Mouse (Mus musculus) brown adipose tissue, adult 24 weeks (tissue): ENCODE results near the gene Serpinf1. TPM values are rescaled to one million over a fixed set of nuclear protein-coding genes. Genes with fewer than 3 reads are reported as not detected.
"Not testable (repeated sequence)": the region's sequence is repeated elsewhere in the genome, so short reads cannot be mapped to it uniquely, and the experiment has no call there.

Source experiments
- H3K27ac ChIP-seq: fragments of 200-500 bp; replicated peaks from 2 replicates; pipeline ENCODE4 v1.5.1; 2012; ENCODE audit warnings: low read depth, mild to moderate bottlenecking, low read length
- H3K4me1 ChIP-seq: fragments of 200-500 bp; 2 replicates; pipeline ENCODE4 v1.6.1; 2012; ENCODE audit warnings: low read length, mixed read lengths; ENCODE audit not compliant: control insufficient read depth, insufficient read depth, insufficient read length
- H3K4me3 ChIP-seq: fragments of 200-500 bp; 2 replicates; pipeline ENCODE4 v1.5.1; 2012; ENCODE audit warnings: low read depth, mild to moderate bottlenecking, low read length, moderate library complexity; ENCODE audit not compliant: insufficient read depth
- polyA plus RNA-seq: library from polyadenylated mRNA; stranded (reverse); fragments of >200 nt; gene quantifications from 2 replicates; pipeline ENCODE4 v1.2.4, GENCODE M21; 2012; ENCODE audit not compliant: missing spikeins, insufficient read depth, insufficient read length

Gene Serpinf1
- polyA plus RNA-seq, 1 experiment = 102 TPM

GRCm38 (mm10) chr11:75460103-75460843 is 37.8 kb upstream of the Serpinf1 start:
- H3K4me1 ChIP-seq = peaks cover 15% of the 10 kb centered on the region
- peak overlapping the region; percentile 56 for H3K4me3 ChIP-seq
- H3K27ac ChIP-seq = peak overlapping the region; percentile 99

GRCm38 (mm10) chr11:75459751-75460102 is 37.2 kb upstream of the Serpinf1 start:
- peaks cover 18% of the 10 kb centered on the region for H3K4me1 ChIP-seq
- peak overlapping the region; percentile 99 for H3K27ac ChIP-seq
- H3K4me3 ChIP-seq = peak overlapping the region; percentile 45

- 0 out of 2 replicates have a peak overlapping the region, but pooled peaks have one; percentile 45 for H3K4me3 ChIP-seq
- H3K27ac ChIP-seq = peak overlapping the region; percentile 99
- peaks cover 20% of the 10 kb centered on the region for H3K4me1 ChIP-seq
Observed at GRCm38 (mm10) chr11:75459141-75459711, 36.7 kb upstream of the Serpinf1 start.

- H3K4me1 ChIP-seq = peaks cover 23% of the 10 kb centered on the region
- H3K27ac ChIP-seq = peak overlapping the region; percentile 99
- no peak overlapping the region for H3K4me3 ChIP-seq
Observed at GRCm38 (mm10) chr11:75458628-75459041, 36.1 kb upstream of the Serpinf1 start.

GRCm38 (mm10) chr11:75458169-75458568 is 35.7 kb upstream of the Serpinf1 start:
- Histone ChIP-seq H3K27ac (peak overlapping the region; percentile 99), H3K4me1 (peaks cover 27% of the 10 kb centered on the region), H3K4me3 (no peak overlapping the region)

GRCm38 (mm10) chr11:75456440-75456871 is 34.0 kb upstream of the Serpinf1 start:
- peaks cover 27% of the 10 kb centered on the region for H3K4me1 ChIP-seq
- H3K4me3 ChIP-seq = no peak overlapping the region
- H3K27ac ChIP-seq = no peak overlapping the region

GRCm38 (mm10) chr11:75455971-75456370 is 33.5 kb upstream of the Serpinf1 start:
- H3K4me3 ChIP-seq, H3K27ac ChIP-seq: not testable (repeated sequence)
- peaks cover 27% of the 10 kb centered on the region for H3K4me1 ChIP-seq

- H3K4me3 ChIP-seq = peak overlapping the region; percentile 77; the same call in 1 of the 2 replicates
- H3K27ac ChIP-seq = peak overlapping the region; percentile 70; the same call in 1 of the 2 replicates
- peaks cover 27% of the 10 kb centered on the region for H3K4me1 ChIP-seq
Observed at GRCm38 (mm10) chr11:75455041-75455736, 32.7 kb upstream of the Serpinf1 start.

- H3K27ac ChIP-seq = peak within 1 kb of the TSS; percentile 70
- H3K4me1 ChIP-seq = peaks cover 19% of the 10 kb centered on the region
- H3K4me3 ChIP-seq = peak within 1 kb of the TSS; percentile 77
Observed at GRCm38 (mm10) chr11:75453991-75454930, 31.8 kb upstream of the Serpinf1 start, which contains the start of gene Wdr81. Gene Wdr81, minus strand, starts transcription at chr11:75454717.

- peak overlapping the region; percentile 77; the same call in 1 of the 2 replicates for H3K4me3 ChIP-seq
Observed at GRCm38 (mm10) chr11:75452812-75453557, 30.5 kb upstream of the Serpinf1 start.

GRCm38 (mm10) chr11:75452081-75452480 is 29.6 kb upstream of the Serpinf1 start:
- H3K27ac ChIP-seq = no peak overlapping the region
- H3K4me1 ChIP-seq = peaks cover 12% of the 10 kb centered on the region
- H3K4me3 ChIP-seq = no peak overlapping the region

More at GRCm38 (mm10) chr11:75452812-75453557, 30.5 kb upstream of the Serpinf1 start:
- H3K27ac ChIP-seq = no peak overlapping the region
- H3K4me1 ChIP-seq = peaks cover 12% of the 10 kb centered on the region

- H3K27ac ChIP-seq = no peak overlapping the region
Observed at GRCm38 (mm10) chr11:75450936-75451335, 28.4 kb upstream of the Serpinf1 start.

GRCm38 (mm10) chr11:75450304-75450908 is 27.9 kb upstream of the Serpinf1 start:
- no peak overlapping the region for H3K27ac ChIP-seq
- H3K4me3 ChIP-seq = no peak overlapping the region
- H3K4me1 ChIP-seq = peaks cover 12% of the 10 kb centered on the region

More at GRCm38 (mm10) chr11:75450936-75451335, 28.4 kb upstream of the Serpinf1 start:
- Histone ChIP-seq H3K4me3 (no peak overlapping the region), H3K4me1 (peaks cover 12% of the 10 kb centered on the region)
